Mouse (Mus musculus): ENCODE measurements around the gene Trak2. TPM values are rescaled to one million over a fixed set of nuclear protein-coding genes. Genes with fewer than 3 reads are reported as not detected.

Gene Trak2
- polyA plus RNA-seq, 1 experiment from 2014 or later: 15.5 TPM

DNA sequence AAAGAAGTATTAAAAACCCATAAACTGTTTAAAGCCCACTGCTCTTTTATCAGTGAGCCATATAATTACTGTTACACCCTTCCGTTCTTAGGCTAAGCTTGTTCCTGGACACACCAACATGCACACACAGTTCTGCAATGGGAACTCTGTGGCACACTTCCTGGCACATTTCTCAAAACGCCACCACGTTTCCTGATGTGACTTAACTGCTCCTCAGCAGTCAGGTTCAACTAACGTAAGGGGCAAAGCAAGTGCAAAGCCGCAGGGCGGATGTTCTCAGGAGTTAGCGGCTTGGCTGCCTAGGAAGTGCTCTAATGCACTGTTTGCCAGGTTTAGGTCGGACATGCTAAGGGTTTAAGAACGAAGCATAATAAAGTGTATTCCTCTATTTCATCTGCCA, 17.0 kb downstream of the Trak2 start:
- H3K27me3 ChIP-seq (ENCODE audit: control insufficient read depth, insufficient read depth, low read length): no peaks in the 10 kb centered on the region
- no peaks in the 10 kb centered on the region for H3K9me3 ChIP-seq (ENCODE audit: control insufficient read depth, low read length)
- 83% methylated on average over 9 of the region's 9 CpGs for WGBS
- H3K9ac ChIP-seq (replicated peaks; ENCODE audit: low read depth, low read length): no peak overlapping the region
- H3K27ac ChIP-seq (ENCODE audit: low read depth, low read length): no peak overlapping the region
- no peak overlapping the region for H3K4me2 ChIP-seq (ENCODE audit: low read depth, low read length)
- ATAC-seq (ENCODE audit: low read depth): no peak
- no peak overlapping the region for H3K4me3 ChIP-seq (ENCODE audit: low read depth, low read length)
- peaks cover 10% of the 10 kb centered on the region for H3K4me1 ChIP-seq (ENCODE audit: control insufficient read depth, insufficient read depth, low read length)
- H3K36me3 ChIP-seq (ENCODE audit: control insufficient read depth, insufficient read depth, low read length): no peaks in the 10 kb centered on the region

DNA sequence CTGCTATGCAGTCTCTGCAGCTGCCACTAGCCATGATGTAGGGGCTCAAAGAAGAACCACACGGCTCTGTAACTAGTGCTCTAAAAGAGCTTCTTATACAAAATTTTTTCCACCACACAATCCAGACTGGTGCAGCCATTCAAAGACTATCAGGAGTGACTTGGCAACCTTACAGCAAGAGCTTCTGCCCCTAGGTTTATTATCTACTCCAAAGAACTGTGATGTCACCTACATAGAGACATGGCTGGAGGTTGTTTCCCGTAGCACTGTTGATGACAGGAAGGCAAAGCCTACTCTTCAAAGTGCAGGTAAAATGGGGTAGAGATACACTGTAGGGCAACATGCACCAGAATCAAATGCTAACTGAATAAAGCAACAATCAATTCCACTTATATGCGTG, 17.5 kb downstream of the Trak2 start:
- no peak for ATAC-seq (ENCODE audit: low read depth)
- no peaks in the 10 kb centered on the region for H3K9me3 ChIP-seq (ENCODE audit: control insufficient read depth, low read length)
- no peaks in the 10 kb centered on the region for H3K36me3 ChIP-seq (ENCODE audit: control insufficient read depth, insufficient read depth, low read length)
- H3K4me3 ChIP-seq (ENCODE audit: low read depth, low read length): no peak overlapping the region
- peaks cover 10% of the 10 kb centered on the region for H3K4me1 ChIP-seq (ENCODE audit: control insufficient read depth, insufficient read depth, low read length)
- no peak overlapping the region for H3K27ac ChIP-seq (ENCODE audit: low read depth, low read length)
- no peak overlapping the region for H3K4me2 ChIP-seq (ENCODE audit: low read depth, low read length)
- no peaks in the 10 kb centered on the region for H3K27me3 ChIP-seq (ENCODE audit: control insufficient read depth, insufficient read depth, low read length)
- WGBS: 86% methylated on average over 3 of the region's 3 CpGs
- H3K9ac ChIP-seq (replicated peaks; ENCODE audit: low read depth, low read length): no peak overlapping the region

DNA sequence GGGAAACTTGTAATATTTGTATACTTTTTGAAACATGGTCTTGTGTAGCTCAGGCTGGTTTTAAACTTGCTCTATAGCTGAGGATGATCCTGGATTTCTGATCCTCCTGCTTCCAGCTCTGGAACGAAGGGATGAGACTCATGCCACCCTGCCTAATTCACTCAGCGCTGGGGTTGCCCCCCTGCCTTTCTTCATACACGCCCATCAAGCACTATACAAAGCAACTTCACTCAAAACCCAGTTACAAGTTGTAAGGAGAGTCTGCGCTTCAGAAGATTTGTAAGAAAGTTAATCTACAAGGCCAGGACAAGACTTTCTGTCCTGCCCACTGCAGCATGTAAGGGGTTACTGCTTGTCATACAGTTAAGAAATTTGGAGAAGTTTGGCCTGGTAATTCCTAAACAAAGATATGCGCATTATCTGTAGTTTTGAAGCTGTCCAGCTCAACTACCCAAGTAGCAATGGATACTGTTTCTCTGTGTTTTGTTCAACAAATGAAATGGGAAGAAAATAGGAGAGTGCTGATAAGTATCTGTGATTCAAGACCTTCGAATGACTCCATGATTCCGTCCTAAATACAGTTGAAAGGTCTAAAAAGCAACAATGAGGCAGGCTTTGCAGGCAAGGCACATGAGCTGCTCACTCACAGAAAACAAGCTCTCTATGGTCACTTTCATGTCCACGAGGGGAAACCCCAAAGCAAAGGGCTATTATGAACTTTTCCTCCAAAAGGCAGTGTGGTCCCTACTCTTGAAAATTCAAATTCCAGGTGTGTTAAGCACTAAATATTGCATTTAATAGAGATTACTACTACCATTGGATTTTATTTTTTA, 18.4 kb downstream of the Trak2 start:
- Histone ChIP-seq H3K4me3 (ENCODE audit: low read depth, low read length) (no peak overlapping the region), H3K4me2 (ENCODE audit: low read depth, low read length) (no peak overlapping the region), H3K9me3 (ENCODE audit: control insufficient read depth, low read length) (no peaks in the 10 kb centered on the region), H3K27me3 (ENCODE audit: control insufficient read depth, insufficient read depth, low read length) (no peaks in the 10 kb centered on the region), H3K9ac (replicated peaks; ENCODE audit: low read depth, low read length) (no peak overlapping the region), H3K27ac (ENCODE audit: low read depth, low read length) (no peak overlapping the region), H3K36me3 (ENCODE audit: control insufficient read depth, insufficient read depth, low read length) (no peaks in the 10 kb centered on the region), H3K4me1 (ENCODE audit: control insufficient read depth, insufficient read depth, low read length) (peaks cover 10% of the 10 kb centered on the region)
- WGBS: 86% methylated on average over 8 of the region's 8 CpGs
- no peak for ATAC-seq (ENCODE audit: low read depth)

DNA sequence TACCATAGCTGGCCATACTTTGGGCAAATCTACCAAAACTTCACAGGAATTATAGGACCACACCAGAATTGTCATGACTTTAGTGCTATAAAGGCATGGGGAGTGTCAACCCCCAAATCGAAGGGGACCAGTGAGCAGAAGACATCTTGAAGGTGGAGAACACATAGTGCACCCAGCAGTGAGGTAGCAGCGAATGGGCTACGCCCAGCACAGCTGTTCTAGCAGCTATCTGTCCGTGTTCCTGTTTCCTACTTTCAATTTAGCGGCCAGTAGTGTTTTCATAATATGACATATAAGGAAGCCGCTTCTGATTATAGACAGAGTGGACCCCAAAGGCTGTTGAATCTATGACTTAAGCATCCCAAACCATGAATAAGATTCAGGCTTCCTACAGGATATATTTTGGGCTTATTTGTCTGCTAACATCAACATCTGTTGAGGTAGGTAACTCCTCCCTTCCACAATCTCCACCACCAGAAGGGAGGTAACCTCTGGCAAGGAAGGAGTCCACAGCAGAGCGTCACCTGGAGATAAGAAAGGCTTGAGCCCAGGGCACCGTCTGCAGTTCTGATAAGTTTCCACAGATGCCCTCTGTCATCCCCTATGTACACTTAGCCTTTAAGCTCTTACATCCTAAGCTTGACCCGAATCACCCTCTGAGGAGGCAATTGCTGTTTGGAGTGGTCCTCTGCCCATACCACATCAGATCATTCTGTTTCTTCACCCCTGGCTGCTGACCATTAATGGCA, 19.4 kb downstream of the Trak2 start:
- no peak overlapping the region for H3K4me2 ChIP-seq (ENCODE audit: low read depth, low read length)
- no peaks in the 10 kb centered on the region for H3K9me3 ChIP-seq (ENCODE audit: control insufficient read depth, low read length)
- ATAC-seq (ENCODE audit: low read depth): no peak
- H3K36me3 ChIP-seq (ENCODE audit: control insufficient read depth, insufficient read depth, low read length): no peaks in the 10 kb centered on the region
- H3K9ac ChIP-seq (replicated peaks; ENCODE audit: low read depth, low read length): no peak overlapping the region
- H3K4me3 ChIP-seq (ENCODE audit: low read depth, low read length): no peak overlapping the region
- H3K27ac ChIP-seq (ENCODE audit: low read depth, low read length): no peak overlapping the region
- peaks cover 8% of the 10 kb centered on the region for H3K4me1 ChIP-seq (ENCODE audit: control insufficient read depth, insufficient read depth, low read length)
- no peaks in the 10 kb centered on the region for H3K27me3 ChIP-seq (ENCODE audit: control insufficient read depth, insufficient read depth, low read length)
- WGBS: 94% methylated on average over 9 of the region's 9 CpGs

DNA sequence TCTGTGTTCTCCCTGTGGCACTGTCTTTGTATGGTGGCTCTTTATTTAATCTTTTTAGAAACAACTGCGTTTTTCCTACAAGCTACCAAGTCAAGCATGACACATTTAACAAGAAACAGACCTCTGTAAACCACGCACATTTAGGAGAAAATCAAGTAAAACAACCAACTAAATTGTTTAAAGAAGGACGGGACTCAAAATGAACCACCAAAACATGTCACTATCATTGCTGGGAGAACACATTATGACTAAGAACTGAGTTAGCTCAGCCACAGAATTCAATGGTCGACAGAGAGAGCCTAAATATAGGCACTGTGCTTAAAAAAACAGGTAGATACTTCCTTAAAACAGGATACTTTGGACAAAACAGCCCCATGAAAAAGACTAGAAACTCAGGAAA, 20.2 kb downstream of the Trak2 start:
- no peak overlapping the region for H3K4me2 ChIP-seq (ENCODE audit: low read depth, low read length)
- H3K36me3 ChIP-seq (ENCODE audit: control insufficient read depth, insufficient read depth, low read length): no peaks in the 10 kb centered on the region
- 72% methylated on average over 4 of the region's 4 CpGs for WGBS
- no peak for ATAC-seq (ENCODE audit: low read depth)
- H3K27ac ChIP-seq (ENCODE audit: low read depth, low read length): no peak overlapping the region
- H3K4me3 ChIP-seq (ENCODE audit: low read depth, low read length): no peak overlapping the region
- no peaks in the 10 kb centered on the region for H3K9me3 ChIP-seq (ENCODE audit: control insufficient read depth, low read length)
- H3K9ac ChIP-seq (replicated peaks; ENCODE audit: low read depth, low read length): no peak overlapping the region
- peaks cover 2% of the 10 kb centered on the region; the same call in 1 of the 2 replicates for H3K4me1 ChIP-seq (ENCODE audit: control insufficient read depth, insufficient read depth, low read length)
- H3K27me3 ChIP-seq (ENCODE audit: control insufficient read depth, insufficient read depth, low read length): no peaks in the 10 kb centered on the region

DNA sequence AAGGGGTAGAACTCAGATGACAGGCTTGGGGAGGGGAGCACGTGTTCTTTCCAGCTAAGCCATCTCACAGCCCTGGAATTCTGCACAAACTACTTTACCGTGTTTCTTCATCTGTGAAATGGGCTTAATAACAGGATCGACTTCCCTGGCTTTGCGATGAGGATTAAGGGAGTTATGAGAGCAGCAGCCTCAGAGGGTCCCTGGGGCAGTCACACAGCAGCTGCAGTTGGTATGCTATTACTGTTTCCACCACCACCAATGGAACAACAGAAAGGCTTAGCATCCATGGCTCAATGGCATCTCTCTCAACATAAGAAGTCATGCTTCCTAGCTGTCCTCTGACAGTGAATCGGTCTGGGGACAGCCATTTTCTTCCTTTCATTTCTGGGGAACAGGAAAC, 20.7 kb downstream of the Trak2 start:
- ATAC-seq (ENCODE audit: low read depth): no peak
- no peak overlapping the region for H3K27ac ChIP-seq (ENCODE audit: low read depth, low read length)
- no peaks in the 10 kb centered on the region for H3K9me3 ChIP-seq (ENCODE audit: control insufficient read depth, low read length)
- H3K36me3 ChIP-seq (ENCODE audit: control insufficient read depth, insufficient read depth, low read length): no peaks in the 10 kb centered on the region
- no peaks in the 10 kb centered on the region for H3K27me3 ChIP-seq (ENCODE audit: control insufficient read depth, insufficient read depth, low read length)
- no peak overlapping the region for H3K4me2 ChIP-seq (ENCODE audit: low read depth, low read length)
- no peak overlapping the region for H3K4me3 ChIP-seq (ENCODE audit: low read depth, low read length)
- 85% methylated on average over 5 of the region's 5 CpGs for WGBS
- H3K9ac ChIP-seq (replicated peaks; ENCODE audit: low read depth, low read length): no peak overlapping the region
- no peaks in the 10 kb centered on the region for H3K4me1 ChIP-seq (ENCODE audit: control insufficient read depth, insufficient read depth, low read length)

DNA sequence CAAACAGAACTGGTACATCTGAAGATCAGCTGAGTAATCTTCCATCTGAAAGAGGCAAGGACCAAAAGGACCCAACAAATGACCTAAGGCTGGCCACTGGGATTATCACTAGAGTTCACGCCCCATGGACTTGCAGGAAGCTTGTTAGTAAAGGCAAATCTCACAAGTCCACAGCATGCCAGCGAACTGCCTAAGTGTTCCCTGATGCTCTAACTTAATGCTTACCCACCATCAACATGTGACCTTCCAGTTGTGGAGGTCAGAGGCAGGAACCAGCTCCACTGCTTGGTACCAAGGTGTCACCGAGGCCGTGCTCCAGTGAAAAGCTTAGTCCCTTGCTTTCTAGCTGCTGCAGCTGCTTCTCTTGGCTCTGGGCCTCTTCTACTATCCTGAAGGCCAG, 21.4 kb downstream of the Trak2 start:
- Histone ChIP-seq H3K9ac (replicated peaks; ENCODE audit: low read depth, low read length) (no peak overlapping the region), H3K4me2 (ENCODE audit: low read depth, low read length) (no peak overlapping the region), H3K36me3 (ENCODE audit: control insufficient read depth, insufficient read depth, low read length) (no peaks in the 10 kb centered on the region), H3K4me1 (ENCODE audit: control insufficient read depth, insufficient read depth, low read length) (no peaks in the 10 kb centered on the region), H3K27ac (ENCODE audit: low read depth, low read length) (no peak overlapping the region), H3K9me3 (ENCODE audit: control insufficient read depth, low read length) (no peaks in the 10 kb centered on the region), H3K27me3 (ENCODE audit: control insufficient read depth, insufficient read depth, low read length) (no peaks in the 10 kb centered on the region), H3K4me3 (ENCODE audit: low read depth, low read length) (no peak overlapping the region)
- no peak for ATAC-seq (ENCODE audit: low read depth)
- 88% methylated on average over 4 of the region's 4 CpGs for WGBS

DNA sequence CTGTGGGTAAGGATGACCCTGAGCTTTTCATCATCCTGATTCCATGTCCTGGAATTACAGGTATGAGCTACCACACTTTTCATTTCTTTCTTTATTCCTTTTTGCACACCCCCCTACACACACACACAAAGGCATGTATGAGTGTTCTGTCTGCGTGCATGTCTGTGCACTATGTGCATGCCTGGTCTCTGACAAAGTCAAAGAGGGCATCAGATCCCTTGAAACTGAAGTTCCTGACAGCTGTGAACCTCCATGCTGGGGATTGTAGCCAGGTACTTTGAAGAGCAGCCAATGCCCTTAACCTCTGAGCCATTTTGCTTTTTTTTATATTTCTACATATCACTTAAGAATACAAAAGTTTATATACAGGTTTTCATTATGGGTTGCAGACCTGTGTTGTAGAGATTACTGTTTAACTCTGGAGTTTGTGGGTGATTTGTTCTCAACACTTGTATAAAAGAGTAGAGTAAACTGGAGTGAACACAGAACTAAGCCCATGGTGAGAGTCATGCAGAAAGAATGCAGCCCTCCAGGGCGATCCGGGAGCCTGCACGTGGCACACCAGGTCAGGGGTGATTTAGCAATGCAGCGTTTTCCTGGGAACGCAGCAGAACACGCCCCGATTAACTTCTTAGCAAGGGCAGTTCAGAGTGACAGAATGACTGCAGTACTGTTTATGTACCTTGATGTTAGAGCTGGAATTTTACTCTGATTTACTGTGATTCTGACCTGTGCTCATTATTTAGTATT, 22.2 kb downstream of the Trak2 start:
- no peaks in the 10 kb centered on the region for H3K9me3 ChIP-seq (ENCODE audit: control insufficient read depth, low read length)

More for the DNA sequence above, 22.2 kb downstream of the Trak2 start:
- H3K27ac ChIP-seq (ENCODE audit: low read depth, low read length): no peak overlapping the region
- WGBS: 60% methylated on average over 8 of the region's 8 CpGs
- no peak for ATAC-seq (ENCODE audit: low read depth)
- H3K4me1 ChIP-seq (ENCODE audit: control insufficient read depth, insufficient read depth, low read length): no peaks in the 10 kb centered on the region
- no peak overlapping the region for H3K9ac ChIP-seq (replicated peaks; ENCODE audit: low read depth, low read length)
- peaks cover 2% of the 10 kb centered on the region; the same call in 1 of the 2 replicates for H3K36me3 ChIP-seq (ENCODE audit: control insufficient read depth, insufficient read depth, low read length)
- H3K27me3 ChIP-seq (ENCODE audit: control insufficient read depth, insufficient read depth, low read length): no peaks in the 10 kb centered on the region
- no peak overlapping the region for H3K4me2 ChIP-seq (ENCODE audit: low read depth, low read length)
- H3K4me3 ChIP-seq (ENCODE audit: low read depth, low read length): no peak overlapping the region
